Mouse (Mus musculus) heart, embryonic 12.5 days (tissue): ENCODE results near the gene Rundc3b. TPM values are rescaled to one million over a fixed set of nuclear protein-coding genes. Genes with fewer than 3 reads are reported as not detected.
A peak's percentile ranks its signal among the peaks of the same experiment; 100 is the strongest.

ENCODE experiments used
- ATAC-seq: fragments of 200-750 bp; cut with Nextera tagmentation; 2 replicates; pipeline ENCODE4 v1.8.0; 2017; ENCODE audit warnings: moderate TSS enrichment, moderate library complexity; ENCODE audit not compliant: insufficient number of reproducible peaks, low FRiP score
- H3K27ac ChIP-seq: fragments of 300-500 bp; sonication (generic); 2 replicates; pipeline ENCODE4 v1.5.1; 2016; ENCODE audit warnings: mild to moderate bottlenecking, moderate library complexity; ENCODE audit not compliant: poor library complexity, severe bottlenecking
- H3K27me3 ChIP-seq: fragments of 300-500 bp; sonication (generic); replicated peaks from 2 replicates; pipeline ENCODE4 v1.6.1; 2016; ENCODE audit warnings: mild to moderate bottlenecking, moderate library complexity
- H3K36me3 ChIP-seq: fragments of 300-500 bp; sonication (generic); 2 replicates; pipeline ENCODE4 v1.6.1; 2016; ENCODE audit warnings: mild to moderate bottlenecking, moderate library complexity
- H3K4me1 ChIP-seq: fragments of 300-500 bp; sonication (generic); replicated peaks from 2 replicates; pipeline ENCODE4 v1.6.1; 2016; ENCODE audit warnings: mild to moderate bottlenecking
- H3K4me2 ChIP-seq: fragments of 300-500 bp; sonication (generic); 2 replicates; pipeline ENCODE4 v1.6.1; 2016; ENCODE audit warnings: mild to moderate bottlenecking, moderate library complexity
- H3K4me3 ChIP-seq: fragments of 300-500 bp; sonication (generic); 2 replicates; pipeline ENCODE4 v1.5.1; 2016; ENCODE audit warnings: mild to moderate bottlenecking
- H3K9ac ChIP-seq: fragments of 300-500 bp; sonication (generic); 2 replicates; pipeline ENCODE4 v1.6.1; 2016; ENCODE audit warnings: mild to moderate bottlenecking, moderate library complexity
- H3K9me3 ChIP-seq: fragments of 300-500 bp; sonication (generic); replicated peaks from 2 replicates; pipeline ENCODE4 v1.6.1; 2016; ENCODE audit warnings: mild to moderate bottlenecking, moderate library complexity
- WGBS: fragments of 180-500 bp; shearing (Covaris S2); methylation state at CpG from one replicate; pipeline ENCODE4 v1.1.7; 2016; 5-methylcytosine and 5-hydroxymethylcytosine counted together
- polyA plus RNA-seq: library from polyadenylated mRNA; unstranded; fragments of >200 nt; fragmentation: Nextera tagmentation; extraction: Ambion mirVana; gene quantifications from 2 replicates; pipeline ENCODE4 v1.2.1, GENCODE M21; 2016

Gene Rundc3b
- polyA plus RNA-seq, 1 experiment from 2014 or later, result 1.4 TPM

DNA sequence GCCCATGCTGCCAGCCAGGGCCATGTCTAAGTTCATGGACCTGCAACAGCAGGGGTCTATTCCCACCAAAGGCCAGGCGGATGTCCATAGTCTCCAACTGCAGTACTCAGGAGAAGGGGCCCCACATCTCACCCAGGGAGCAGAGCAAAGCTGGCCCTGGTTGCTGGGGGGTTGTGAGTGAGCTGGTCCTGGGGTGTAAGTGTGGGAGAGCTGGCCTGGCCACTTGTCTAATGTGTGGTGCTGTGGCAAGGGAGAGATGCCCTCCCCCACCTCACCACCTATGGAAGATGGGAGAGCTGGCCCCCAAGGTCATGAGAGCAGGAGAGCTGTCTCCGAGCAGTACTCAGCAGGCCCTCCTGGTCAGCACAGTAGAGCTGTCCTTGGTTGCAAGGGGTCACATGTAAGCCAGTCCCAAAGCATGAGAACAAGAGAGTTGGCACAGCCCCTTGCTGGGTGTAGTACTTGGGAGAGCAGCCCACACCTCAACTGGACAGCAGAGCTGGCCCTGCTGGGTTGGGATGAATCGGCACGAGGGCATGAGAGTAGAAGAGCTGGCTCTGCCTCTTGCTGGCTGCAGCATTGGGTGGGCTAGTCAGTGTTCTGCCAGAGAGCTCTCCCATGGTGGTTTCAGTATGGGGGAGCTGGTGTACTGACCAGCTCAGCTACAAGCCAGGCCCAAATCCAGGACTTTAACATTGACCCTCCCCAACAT is 134.6 kb downstream of the Rundc3b start:
- Histone ChIP-seq H3K9ac (no peak overlapping the region; the same call in 1 of the 2 replicates), H3K27me3 (no peaks in the 10 kb centered on the region), H3K4me1 (no peaks in the 10 kb centered on the region), H3K36me3 (no peaks in the 10 kb centered on the region), H3K27ac (no peak overlapping the region), H3K4me3 (no peak overlapping the region), H3K9me3 (no peaks in the 10 kb centered on the region), H3K4me2 (no peak overlapping the region)
- ATAC-seq, result 0 out of 2 replicates have a peak, but pooled peaks have one; percentile 9
- 52% methylated on average over 4 of the region's 4 CpGs for WGBS

DNA sequence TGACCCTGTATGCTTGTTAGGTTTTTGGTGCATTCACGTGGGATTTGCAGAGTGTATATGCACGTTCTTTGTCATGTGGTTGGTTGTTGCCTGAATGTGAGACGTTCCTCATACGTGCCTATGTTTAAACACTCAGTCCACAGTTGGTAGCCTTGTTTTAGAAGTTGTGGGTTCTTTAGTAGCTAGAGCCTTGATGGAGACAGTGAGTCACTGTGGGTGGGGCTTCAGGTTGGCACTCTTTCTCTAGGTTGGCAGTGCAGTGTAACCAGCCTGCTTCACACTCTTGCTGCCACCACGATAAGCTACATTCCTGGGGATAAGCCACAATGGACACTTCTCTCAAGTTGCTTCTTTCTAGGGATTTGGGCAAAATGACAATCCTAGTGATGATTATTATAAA is 166.2 kb downstream of the Rundc3b start:
- 0 out of 2 replicates have a peak, but pooled peaks cover 3% of the 10 kb centered on the region for H3K9me3 ChIP-seq
- no peaks in the 10 kb centered on the region for H3K27me3 ChIP-seq
- 83% methylated on average over 5 of the region's 5 CpGs for WGBS

DNA sequence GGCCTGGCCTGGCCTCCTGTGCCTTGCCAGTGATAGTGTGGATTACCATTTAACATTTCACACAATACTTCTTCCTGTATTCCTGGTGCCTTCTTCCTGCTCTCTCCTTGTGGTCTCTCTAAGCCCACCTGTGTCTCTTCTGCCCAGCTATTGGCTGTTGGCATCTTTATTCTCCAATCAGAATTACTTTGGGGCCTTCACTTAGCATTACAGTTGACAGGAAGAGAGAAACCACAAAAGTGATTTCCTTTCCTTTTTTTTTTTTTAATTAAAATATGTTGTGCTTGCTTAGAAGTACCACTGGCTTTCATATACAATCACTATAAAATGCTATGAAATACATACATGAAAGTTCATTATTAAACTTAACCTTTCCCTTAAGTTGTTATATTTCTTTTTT is 167.2 kb downstream of the Rundc3b start:
- H3K27me3 ChIP-seq, result no peaks in the 10 kb centered on the region
- H3K9me3 ChIP-seq, result 0 out of 2 replicates have a peak, but pooled peaks cover 3% of the 10 kb centered on the region
- no peak for ATAC-seq
- no peak overlapping the region for H3K9ac ChIP-seq
- H3K4me3 ChIP-seq, result no peak overlapping the region
- H3K4me2 ChIP-seq, result no peak overlapping the region
- H3K4me1 ChIP-seq, result no peaks in the 10 kb centered on the region
- no peak overlapping the region for H3K27ac ChIP-seq
- H3K36me3 ChIP-seq, result peaks cover 39% of the 10 kb centered on the region

More for the DNA sequence above, 166.2 kb downstream of the Rundc3b start:
- ATAC-seq, result no peak
- H3K9ac ChIP-seq, result no peak overlapping the region
- H3K4me2 ChIP-seq, result no peak overlapping the region
- H3K27ac ChIP-seq, result no peak overlapping the region
- H3K36me3 ChIP-seq, result peaks cover 41% of the 10 kb centered on the region
- no peak overlapping the region for H3K4me3 ChIP-seq
- no peaks in the 10 kb centered on the region for H3K4me1 ChIP-seq

Other genes starting within 250 kb of the Rundc3b start
- 36.7 and 39.2 TPM in 2 replicates for gene Dbf4, start 200.2 kb downstream of the Rundc3b start, polyA plus RNA-seq
- 16.0 and 19.1 TPM in 2 replicates for gene Slc25a40, start 200.1 kb downstream of the Rundc3b start, polyA plus RNA-seq
- 0.10 and 0.23 TPM in 2 replicates for gene Abcb1a, start 37.1 kb upstream of the Rundc3b start, polyA plus RNA-seq
- gene Abcb1b, start 175.2 kb upstream of the Rundc3b start, polyA plus RNA-seq, result 0.82 and 1.5 TPM in 2 replicates